Mouse (Mus musculus) lung, embryonic 15.5 days (tissue): ENCODE measurements around the gene Urod. TPM values are rescaled to one million over a fixed set of nuclear protein-coding genes. Genes with fewer than 3 reads are reported as not detected.

ENCODE experiments used
- ATAC-seq: fragments of 200-750 bp; cut with Nextera tagmentation; 2 replicates; pipeline ENCODE4 v1.8.0; 2017; ENCODE audit warnings: moderate number of reproducible peaks, borderline replicate concordance; ENCODE audit not compliant: low FRiP score, low TSS enrichment; ENCODE audit errors: extremely low read depth
- H3K27ac ChIP-seq: fragments of 300-500 bp; sonication (generic); 2 replicates; pipeline ENCODE4 v1.5.1; 2015; ENCODE audit warnings: moderate library complexity, mild to moderate bottlenecking, inconsistent platforms
- H3K27me3 ChIP-seq: fragments of 300-500 bp; sonication (generic); 2 replicates; pipeline ENCODE4 v1.6.1; 2015; ENCODE audit warnings: inconsistent platforms
- H3K36me3 ChIP-seq: fragments of 300-500 bp; sonication (generic); 2 replicates; pipeline ENCODE4 v1.6.1; 2015; ENCODE audit warnings: inconsistent platforms
- H3K4me1 ChIP-seq: fragments of 300-500 bp; sonication (generic); 2 replicates; pipeline ENCODE4 v1.6.1; 2015; ENCODE audit warnings: inconsistent platforms
- H3K4me2 ChIP-seq: fragments of 300-500 bp; sonication (generic); 2 replicates; pipeline ENCODE4 v1.6.1; 2015; ENCODE audit warnings: inconsistent platforms, mild to moderate bottlenecking, moderate library complexity
- H3K4me3 ChIP-seq: fragments of 300-500 bp; sonication (generic); 2 replicates; pipeline ENCODE4 v1.5.1; 2015; ENCODE audit warnings: mild to moderate bottlenecking, inconsistent platforms
- H3K9ac ChIP-seq: fragments of 300-500 bp; sonication (generic); 2 replicates; pipeline ENCODE4 v1.6.1; 2015; ENCODE audit warnings: inconsistent platforms
- H3K9me3 ChIP-seq: fragments of 300-500 bp; sonication (generic); 2 replicates; pipeline ENCODE4 v1.6.1; 2016; ENCODE audit warnings: inconsistent platforms
- WGBS: fragments of 180-500 bp; shearing (Covaris S2); methylation state at CpG from one replicate; pipeline ENCODE4 v1.1.7; 2015; 5-methylcytosine and 5-hydroxymethylcytosine counted together
- polyA plus RNA-seq: library from polyadenylated mRNA; unstranded; fragments of >200 nt; fragmentation: Nextera tagmentation; extraction: Ambion mirVana; gene quantifications from 2 replicates; pipeline ENCODE4 v1.2.1, GENCODE M21; 2015

The Urod gene
- polyA plus RNA-seq, 1 experiment from 2014 or later: 103 TPM

GRCm38 (mm10) chr4:116989731-116990130 lies 4.5 kb downstream of the Urod start:
- Histone ChIP-seq H3K36me3 (peaks cover 8% of the 10 kb centered on the region; the same call in 1 of the 2 replicates), H3K4me1 (peaks cover 14% of the 10 kb centered on the region), H3K4me2 (no peak overlapping the region), H3K4me3 (no peak overlapping the region), H3K27me3 (no peaks in the 10 kb centered on the region), H3K9ac (no peak overlapping the region), H3K9me3 (no peaks in the 10 kb centered on the region), H3K27ac (no peak overlapping the region)
- 56% methylated on average over 6 of the region's 6 CpGs for WGBS
- ATAC-seq: no peak

- no peak overlapping the region for H3K9ac ChIP-seq
- no peak overlapping the region for H3K27ac ChIP-seq
- no peaks in the 10 kb centered on the region for H3K4me1 ChIP-seq
- H3K27me3 ChIP-seq: no peaks in the 10 kb centered on the region
- no peak overlapping the region for H3K4me2 ChIP-seq
- no peak for ATAC-seq
- 63% methylated on average over 5 of the region's 5 CpGs for WGBS
- peaks cover 8% of the 10 kb centered on the region; the same call in 1 of the 2 replicates for H3K36me3 ChIP-seq
- H3K4me3 ChIP-seq: no peak overlapping the region
- no peaks in the 10 kb centered on the region for H3K9me3 ChIP-seq
Measured at GRCm38 (mm10) chr4:116987122-116987456, 7.1 kb downstream of the Urod start.

GRCm38 (mm10) chr4:116986400-116987121 lies 7.7 kb downstream of the Urod start:
- Histone ChIP-seq H3K9ac (no peak overlapping the region), H3K9me3 (no peaks in the 10 kb centered on the region), H3K27ac (no peak overlapping the region), H3K36me3 (peaks cover 8% of the 10 kb centered on the region; the same call in 1 of the 2 replicates), H3K4me1 (no peaks in the 10 kb centered on the region), H3K4me2 (no peak overlapping the region), H3K4me3 (no peak overlapping the region), H3K27me3 (no peaks in the 10 kb centered on the region)
- 57% methylated on average over 17 of the region's 17 CpGs for WGBS
- peak; percentile 77 for ATAC-seq

DNA sequence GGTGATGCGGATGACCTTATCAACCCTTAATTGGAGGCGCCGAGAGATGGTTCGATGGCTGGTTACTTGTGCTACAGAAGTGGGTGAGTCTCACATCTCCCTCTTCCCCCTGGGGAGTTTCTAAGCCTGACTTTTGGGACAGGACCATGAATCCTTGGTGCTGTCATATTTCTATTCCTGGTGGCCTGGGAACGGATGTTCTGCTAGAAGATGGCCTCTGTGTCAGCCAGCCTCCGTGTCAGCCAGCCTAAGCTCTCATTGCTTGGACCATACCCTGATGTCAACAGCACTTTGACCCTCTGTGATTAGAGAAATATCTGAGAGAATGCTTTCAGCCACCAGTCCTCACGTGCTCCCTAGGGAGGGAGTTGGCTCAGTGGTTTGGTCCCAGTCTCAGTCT lies 8.5 kb downstream of the Urod start:
- Histone ChIP-seq H3K4me3 (no peak overlapping the region), H3K27me3 (no peaks in the 10 kb centered on the region), H3K4me2 (no peak overlapping the region), H3K4me1 (no peaks in the 10 kb centered on the region), H3K36me3 (peaks cover 8% of the 10 kb centered on the region; the same call in 1 of the 2 replicates), H3K27ac (no peak overlapping the region), H3K9ac (no peak overlapping the region), H3K9me3 (no peaks in the 10 kb centered on the region)
- no peak for ATAC-seq
- WGBS: 84% methylated on average over 7 of the region's 7 CpGs

DNA sequence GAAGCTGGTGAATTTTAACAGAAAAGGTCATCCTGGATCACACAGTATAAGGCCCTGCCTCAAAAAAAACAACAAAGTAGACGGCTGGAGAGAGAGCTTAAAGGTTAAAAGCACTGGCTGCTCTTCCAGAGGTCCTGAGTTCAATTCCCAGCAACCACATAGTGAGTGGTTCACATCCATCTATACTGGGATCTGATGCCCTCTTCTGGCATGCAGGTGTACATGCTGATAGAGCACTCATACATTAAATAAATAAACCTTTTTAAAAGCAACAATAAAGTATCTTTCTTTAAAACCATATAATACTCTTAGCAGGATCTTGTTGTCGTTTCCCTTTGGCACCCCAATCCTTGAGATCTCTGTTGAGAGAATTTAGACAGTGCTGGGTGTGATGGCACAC lies 17.7 kb downstream of the Urod start:
- Histone ChIP-seq H3K27me3 (no peaks in the 10 kb centered on the region), H3K4me3 (no peak overlapping the region), H3K4me2 (no peak overlapping the region), H3K4me1 (no peaks in the 10 kb centered on the region), H3K9ac (no peak overlapping the region), H3K36me3 (no peaks in the 10 kb centered on the region), H3K27ac (no peak overlapping the region), H3K9me3 (no peaks in the 10 kb centered on the region)
- WGBS: 53% methylated on average over 2 of the region's 2 CpGs
- ATAC-seq: no peak

DNA sequence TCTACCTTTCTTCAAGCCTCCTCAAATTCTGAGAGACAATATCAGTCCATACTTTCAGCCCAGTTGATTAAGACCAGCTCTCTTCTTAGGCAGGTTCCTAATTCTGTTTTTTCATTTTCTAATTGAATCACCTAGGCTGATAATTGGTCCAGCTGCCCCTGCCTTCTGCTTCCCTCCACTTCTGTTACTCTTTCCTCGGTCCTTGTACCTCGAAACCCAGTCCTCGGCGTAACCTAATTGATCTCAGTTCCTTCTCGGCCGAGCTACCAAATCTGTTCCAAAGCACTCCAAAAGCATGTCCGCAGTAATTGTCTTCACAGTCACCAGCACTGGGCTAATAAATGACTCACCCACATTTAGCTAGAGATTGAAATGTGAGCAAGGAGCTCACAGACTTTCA lies 39.3 kb downstream of the Urod start:
- no peak for ATAC-seq
- H3K27me3 ChIP-seq: no peaks in the 10 kb centered on the region
- no peaks in the 10 kb centered on the region for H3K9me3 ChIP-seq
- no peaks in the 10 kb centered on the region for H3K4me1 ChIP-seq
- no peak overlapping the region for H3K9ac ChIP-seq
- H3K36me3 ChIP-seq: no peaks in the 10 kb centered on the region
- no peak overlapping the region for H3K27ac ChIP-seq
- no peak overlapping the region for H3K4me2 ChIP-seq
- no peak overlapping the region for H3K4me3 ChIP-seq
- WGBS: 90% methylated on average over 7 of the region's 7 CpGs

DNA sequence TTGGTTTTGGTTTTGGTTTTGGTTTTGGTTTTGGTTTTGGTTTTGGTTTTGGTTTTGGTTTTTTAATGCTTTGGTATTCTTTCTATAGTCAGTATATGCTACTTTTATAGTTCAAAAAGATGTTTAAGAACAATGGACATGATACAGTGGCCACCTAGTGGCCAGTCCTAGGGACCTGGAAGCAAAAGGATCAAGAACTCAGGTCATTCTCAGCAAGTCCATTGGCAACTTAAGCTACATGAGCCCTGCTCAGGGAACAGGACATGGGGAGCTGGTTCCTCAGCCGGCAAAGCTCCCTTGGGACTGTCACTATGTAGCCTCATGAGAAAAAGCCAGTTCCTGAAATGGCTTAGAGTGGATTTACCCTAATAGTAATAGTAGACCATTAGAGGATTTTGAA lies 42.6 kb downstream of the Urod start:
- Histone ChIP-seq H3K9ac (no peak overlapping the region), H3K4me1 (no peaks in the 10 kb centered on the region), H3K4me2 (no peak overlapping the region), H3K27me3 (no peaks in the 10 kb centered on the region), H3K9me3 (no peaks in the 10 kb centered on the region), H3K4me3 (no peak overlapping the region), H3K36me3 (no peaks in the 10 kb centered on the region), H3K27ac (no peak overlapping the region)
- WGBS: 43% methylated on average over 1 of the region's 1 CpGs
- ATAC-seq: no peak

DNA sequence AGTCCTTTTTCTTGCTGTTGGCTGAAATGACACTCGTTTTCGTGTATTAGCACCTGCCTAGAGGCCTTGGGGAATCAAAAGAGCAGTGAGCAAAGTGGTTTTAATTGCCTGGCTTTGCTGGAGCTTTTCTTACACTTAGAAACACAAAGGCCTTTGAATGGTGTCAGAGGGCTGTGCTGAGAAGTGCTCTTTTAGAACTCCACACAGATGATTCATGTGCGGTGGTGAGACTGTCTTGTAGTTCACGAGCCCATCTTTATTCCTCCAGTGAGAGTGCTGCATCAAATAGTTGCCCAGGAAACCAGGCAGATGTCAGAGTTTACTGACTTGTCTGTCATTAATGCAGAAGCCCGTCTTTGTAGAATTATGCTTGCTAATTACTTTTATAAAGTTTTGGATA lies 50.2 kb downstream of the Urod start:
- ATAC-seq: no peak
- H3K4me3 ChIP-seq: no peak overlapping the region
- H3K36me3 ChIP-seq: no peaks in the 10 kb centered on the region
- no peak overlapping the region for H3K4me2 ChIP-seq
- no peaks in the 10 kb centered on the region for H3K9me3 ChIP-seq
- 54% methylated on average over 5 of the region's 5 CpGs for WGBS
- no peak overlapping the region for H3K9ac ChIP-seq
- no peaks in the 10 kb centered on the region for H3K4me1 ChIP-seq
- no peak overlapping the region for H3K27ac ChIP-seq
- no peaks in the 10 kb centered on the region for H3K27me3 ChIP-seq

DNA sequence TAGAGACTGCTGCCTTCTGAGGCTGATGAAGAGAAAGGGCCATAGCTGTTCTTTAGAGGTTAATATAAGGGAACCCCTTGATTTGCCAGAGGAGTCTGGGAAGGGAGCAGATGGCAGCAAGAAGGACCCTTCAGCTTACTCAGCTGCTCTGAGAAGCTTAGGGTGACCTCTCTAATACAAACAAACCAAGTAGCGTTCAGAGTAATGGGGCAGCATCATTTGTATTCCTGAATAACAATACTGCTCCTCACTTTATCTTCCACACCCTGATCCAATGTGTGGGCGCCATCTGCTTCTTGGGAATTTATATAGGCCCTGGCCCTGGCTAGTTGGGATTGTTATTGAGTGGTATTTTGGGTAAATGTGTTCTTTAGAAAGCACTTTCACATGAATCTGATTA lies 51.5 kb downstream of the Urod start:
- no peak overlapping the region for H3K4me3 ChIP-seq
- H3K36me3 ChIP-seq: no peaks in the 10 kb centered on the region
- H3K4me2 ChIP-seq: no peak overlapping the region
- H3K27ac ChIP-seq: no peak overlapping the region
- H3K27me3 ChIP-seq: no peaks in the 10 kb centered on the region
- H3K9me3 ChIP-seq: no peaks in the 10 kb centered on the region
- H3K4me1 ChIP-seq: no peaks in the 10 kb centered on the region
- no peak overlapping the region for H3K9ac ChIP-seq
- ATAC-seq: no peak
- 37% methylated on average over 2 of the region's 2 CpGs for WGBS

Other genes starting within 250 kb of the Urod start
- 36.4 and 37.8 TPM in 2 replicates for gene Toe1, start 186.8 kb downstream of the Urod start, polyA plus RNA-seq
- gene Mutyh, start 186.7 kb downstream of the Urod start, polyA plus RNA-seq: 17.2 and 18.6 TPM in 2 replicates
- 0.52 and 0.71 TPM in 2 replicates for gene Hpdl, start 172.7 kb downstream of the Urod start, polyA plus RNA-seq
- gene Zswim5, start 117.0 kb downstream of the Urod start, polyA plus RNA-seq: 0.56 and 0.58 TPM in 2 replicates
- gene Hectd3, start 904 bp upstream of the Urod start, polyA plus RNA-seq: 8.8 and 10.1 TPM in 2 replicates
- gene Eif2b3, start 25.0 kb upstream of the Urod start, polyA plus RNA-seq: 34.2 and 35.6 TPM in 2 replicates
- 7.1 and 7.9 TPM in 2 replicates for gene Ptch2, start 101.7 kb upstream of the Urod start, polyA plus RNA-seq
- gene Btbd19, start 131.3 kb upstream of the Urod start, polyA plus RNA-seq: 5.9 and 6.8 TPM in 2 replicates
- gene Tctex1d4, start 132.4 kb upstream of the Urod start, polyA plus RNA-seq: 0.50 and 1.0 TPM in 2 replicates
- 3.1 and 4.1 TPM in 2 replicates for gene Plk3, start 139.6 kb upstream of the Urod start, polyA plus RNA-seq
- 923 and 933 TPM in 2 replicates for gene Rps8, start 161.8 kb upstream of the Urod start, polyA plus RNA-seq
- gene Kif2c, start 188.2 kb upstream of the Urod start, polyA plus RNA-seq: 76.6 and 78.4 TPM in 2 replicates